Mouse (Mus musculus) heart, postnatal 0 days (tissue): ENCODE measurements around the gene Peg3.

Experiments
- CTCF ChIP-seq: IDR thresholded peaks from 2 replicates; pipeline ENCODE4 v1.5.1; 2016; ENCODE audit warnings: antibody characterized with exemption, control low read depth, low read depth
- EP300 ChIP-seq: IDR thresholded peaks from 2 replicates; pipeline ENCODE4 v1.6.1; 2016; ENCODE audit warnings: antibody characterized with exemption, low read depth

- TF ChIP-seq CTCF (no peak), EP300 (no peak)
Observed at GRCm38 (mm10) chr7:6730241-6730640, at the start of gene Peg3, which contains the start of gene Usp29.
